Mouse (Mus musculus) liver, adult 2 months (tissue): ENCODE data around the gene Mt2.

Experiments used
- CTCF ChIP-seq: fragments of 200-500 bp; IDR thresholded peaks from 2 replicates; pipeline ENCODE4 v1.5.1; 2011; ENCODE audit warnings: low read depth, low read length, control low read depth
- POLR2A ChIP-seq: fragments of 200-500 bp; IDR thresholded peaks from 2 replicates; pipeline ENCODE4 v1.6.1; 2011; ENCODE audit warnings: low read length, control low read depth; ENCODE audit not compliant: insufficient read depth; ENCODE audit errors: extremely low read depth

GRCm38 (mm10) chr8:94153451-94153850 is 19.0 kb upstream of the Mt2 start:
- TF ChIP-seq POLR2A: no peak
- TF ChIP-seq CTCF: no peak
